In genomic region chr6:38725515-38725914, GRCm38 (mm10) we compare ENCODE assay signal across 22 mouse cellular contexts.
DNase-seq lines count a peak whose midpoint lies in the region; ATAC-seq and TF ChIP-seq lines count a peak whose summit lies in the region.
"Had no signal": no experiment of that assay in that cellular context is flagged by ENCODE, and none has a peak within 500 bp of the region (broad histone marks: within the 10 kb centered on the region; RNA-seq: fewer than 3 reads in every experiment).

No protein-coding gene starts in this region.

- WGBS in heart, adult 2 months, result 98% methylated on average over 3 of the region's 3 CpGs
- 66% methylated on average over 3 of the region's 3 CpGs for WGBS in kidney, adult 2 months
- 97% methylated on average over 3 of the region's 3 CpGs for WGBS in kidney, embryonic 14.5 days

- intact Hi-C loops in heart, adult 2 months (cut with DNase I), result no loop called here

- H3K36me3 ChIP-seq in heart, adult 2 months (ENCODE audit: control insufficient read depth, insufficient read depth, low read length), result no peaks in the 10 kb centered on the region
- H3K36me3 ChIP-seq in kidney, adult 2 months (ENCODE audit: control insufficient read depth, insufficient read depth, low read length), result peaks cover 8% of the 10 kb centered on the region; the same call in 1 of the 2 replicates
- peaks cover 34% of the 10 kb centered on the region for H3K36me3 ChIP-seq in kidney, embryonic 14.5 days (ENCODE audit: control insufficient read depth, insufficient read depth, low read length)

- no peak overlapping the region for H3K27ac ChIP-seq in heart, adult 2 months
- no peak overlapping the region for H3K27ac ChIP-seq in kidney, adult 2 months (ENCODE audit: insufficient read depth, low read depth, low read length)
- no peak overlapping the region for H3K27ac ChIP-seq in kidney, embryonic 14.5 days (ENCODE audit: low read depth, low read length)
- H3K27ac ChIP-seq in layer of hippocampus, adult 2 months, result 0 out of 2 replicates have a peak overlapping the region, but pooled peaks have one; percentile 0

- no peak for TF ChIP-seq CTCF in heart, adult 2 months (IDR thresholded peaks at IDR 0.05)
- no peak for TF ChIP-seq CTCF in kidney, adult 2 months (conservative IDR thresholded peaks at IDR 0.05; ENCODE audit: insufficient read depth, insufficient read length, low read depth, low read length)
- TF ChIP-seq CTCF in layer of hippocampus, adult 2 months (conservative IDR thresholded peaks at IDR 0.05), result no peak

- no peak overlapping the region for H3K9ac ChIP-seq in heart, adult 2 months (ENCODE audit: low read depth, low read length)
- H3K9ac ChIP-seq in kidney, embryonic 14.5 days (ENCODE audit: low read depth, low read length), result no peak overlapping the region

- H3K27me3 ChIP-seq in heart, adult 2 months (ENCODE audit: control insufficient read depth, insufficient read depth, low read length), result no peaks in the 10 kb centered on the region
- H3K27me3 ChIP-seq in kidney, adult 2 months (replicated peaks; ENCODE audit: control insufficient read depth, insufficient read depth, low read length), result no peaks in the 10 kb centered on the region
- no peaks in the 10 kb centered on the region for H3K27me3 ChIP-seq in kidney, embryonic 14.5 days (ENCODE audit: control insufficient read depth, insufficient read depth, low read length)
- H3K27me3 ChIP-seq: CH12.LX, Patski had no signal

- no peaks in the 10 kb centered on the region for H3K4me1 ChIP-seq in heart, adult 2 months (ENCODE audit: control insufficient read depth, insufficient read depth, low read length)
- H3K4me1 ChIP-seq in kidney, adult 2 months (ENCODE audit: control insufficient read depth, insufficient read depth, low read length), result peaks cover 4% of the 10 kb centered on the region; the same call in 1 of the 2 replicates
- no peaks in the 10 kb centered on the region for H3K4me1 ChIP-seq in kidney, embryonic 14.5 days (ENCODE audit: control insufficient read depth, insufficient read depth, low read length)

- no peaks in the 10 kb centered on the region for H3K9me3 ChIP-seq in kidney, embryonic 14.5 days (ENCODE audit: control insufficient read depth, low read length)
- H3K9me3 ChIP-seq: G1E had no signal

- no peak overlapping the region for H3K4me2 ChIP-seq in kidney, embryonic 14.5 days (replicated peaks; ENCODE audit: low read depth, low read length)

- DNase-seq in heart, adult 11 months, result peak; percentile 24
- DNase-seq in heart, adult 2 months, result no peak
- peak; percentile 46 for DNase-seq in kidney, adult 2 months
- no peak for DNase-seq in kidney, postnatal 25 days
- peak; percentile 54 for DNase-seq in kidney, adult 9 months
- no peak for DNase-seq in layer of hippocampus, adult 2 months (ENCODE audit: low spot score in 2 of 2)
- DNase-seq in layer of hippocampus, adult 9-11 months, result no peak
- DNase-seq: adrenal gland, adult 2 months; adrenal gland, adult 8-10 months; adrenal gland, postnatal 10 days; adrenal gland, postnatal 14 days; adrenal gland, postnatal 25 days; adrenal gland, postnatal 36 days; B cell, adult 2 months; cerebellum, adult 11 months; cerebellum, adult 11-12 months had no signal

- ATAC-seq in kidney, embryonic 14.5 days (ENCODE audit: low FRiP score, low TSS enrichment), result no peak
- ATAC-seq: activated CD4-positive, CD25-positive, alpha-beta regulatory T cell, adult 4 months; CD4-positive, CD25-positive, alpha-beta regulatory T cell, adult 4 months; Patski had no signal

- TF ChIP-seq POLR2A in heart, adult 2 months (IDR thresholded peaks at IDR 0.05; ENCODE audit: insufficient read depth, low read depth, low read length), result no peak
- TF ChIP-seq POLR2A in kidney, adult 2 months (IDR thresholded peaks at IDR 0.05; ENCODE audit: low read depth, low read length), result no peak

- H3K4me3 ChIP-seq in heart, adult 2 months, result no peak overlapping the region
- H3K4me3 ChIP-seq in kidney, adult 2 months (ENCODE audit: insufficient read depth, low read depth, low read length), result no peak overlapping the region
- no peak overlapping the region for H3K4me3 ChIP-seq in kidney, embryonic 14.5 days (ENCODE audit: low read length)
- no peak overlapping the region for H3K4me3 ChIP-seq in layer of hippocampus, adult 2 months

- TF ChIP-seq EP300 in heart, adult 2 months (IDR thresholded peaks at IDR 0.05; ENCODE audit: insufficient read depth, low read depth, low read length), result no peak

- H3K79me2 ChIP-seq in heart, adult 2 months (replicated peaks; ENCODE audit: control insufficient read depth, insufficient read depth, low read length), result no peaks in the 10 kb centered on the region

Comparison
In these comparisons a context has a peak if more than half of its experiments do, and no peak if none do; other contexts are left out.
1. DNase-seq: peak in heart, adult 11 months (single experiment), kidney, adult 2 months (single experiment) and kidney, adult 9 months (single experiment); none in heart, adult 2 months (0 of 2), kidney, postnatal 25 days (0 of 2), layer of hippocampus, adult 2 months (0 of 2) and layer of hippocampus, adult 9-11 months (single experiment).